Mouse (Mus musculus): ENCODE measurements at regions not wholly inside any gene's neighbourhood (a gene's known extent, or its start where the extent isn't known, plus 50 kb on each side); places are given as distances from the start of the nearest gene placed in this dataset.

GRCm38 (mm10) chr6:11404101-11404500, 503.2 kb downstream of the Ndufa4 start:
- DNase-seq: peak; percentile 44 to 53

DNA sequence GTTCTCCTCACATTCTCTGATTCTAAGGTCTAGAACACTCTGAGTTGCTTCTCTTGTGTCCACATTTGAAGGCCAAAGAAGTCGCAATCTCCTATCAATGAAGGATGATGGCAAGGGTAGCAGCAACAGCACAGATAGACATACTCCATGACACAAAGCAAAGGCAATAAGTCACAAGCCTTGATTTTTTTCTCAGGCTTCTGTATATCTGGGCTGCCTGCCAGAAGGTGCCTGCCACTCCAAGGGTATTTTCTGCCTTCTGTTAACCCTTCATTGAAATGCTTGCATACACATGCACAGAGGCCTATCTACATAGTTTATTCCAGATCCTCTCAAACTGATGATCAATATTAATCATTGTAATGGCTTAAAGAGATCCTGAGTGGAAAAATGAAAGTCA, 548.2 kb downstream of the Ndufa4 start:
- peak in 1 of 2 experiments; percentile 9 for DNase-seq

DNA sequence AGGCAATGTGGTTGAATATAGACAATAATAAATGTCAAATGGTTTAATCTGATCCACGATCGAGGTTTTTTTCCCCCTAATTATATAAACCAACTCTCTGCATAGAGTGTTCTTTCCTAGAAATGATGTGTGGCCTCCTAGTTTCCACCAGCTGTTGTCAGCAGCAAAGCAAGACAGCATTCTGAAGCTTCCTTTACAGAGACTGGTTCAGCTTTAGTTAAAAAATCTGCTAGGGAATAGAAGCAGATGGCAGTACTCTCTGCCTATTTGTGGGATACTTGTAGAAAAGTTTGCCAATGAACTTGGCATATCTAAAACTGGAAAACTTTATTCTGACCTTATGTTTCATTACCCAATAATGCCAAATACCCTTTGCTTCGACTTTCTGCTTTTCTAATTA, 553.7 kb downstream of the Ndufa4 start:
- no peak for DNase-seq

- no peak for DNase-seq
These were observed 573.2 kb downstream of the Ndufa4 start for GRCm38 (mm10) chr6:11334137-11334536.

DNA sequence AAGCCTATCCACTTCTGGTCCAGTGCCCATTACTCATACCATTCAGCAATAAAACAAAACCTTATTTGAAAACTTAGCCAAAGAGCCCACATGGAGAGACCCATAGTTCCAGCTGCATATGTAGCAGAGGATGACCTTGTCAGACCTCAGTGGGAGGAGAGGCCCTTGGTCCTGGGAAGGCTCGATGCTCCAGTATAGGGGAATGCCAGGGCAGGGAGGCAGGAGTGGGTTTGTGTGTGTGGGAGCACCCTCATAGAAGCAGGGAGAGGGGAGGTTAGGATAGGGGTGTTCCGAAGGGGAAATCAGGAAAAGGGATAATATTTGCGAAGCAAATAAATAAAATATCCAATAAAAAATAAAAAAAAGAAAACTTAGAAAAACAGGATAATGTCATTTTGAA, 593.6 kb downstream of the Ndufa4 start:
- no peak for DNase-seq

- no peak for DNase-seq
These were observed 601.2 kb downstream of the Ndufa4 start for GRCm38 (mm10) chr6:11305979-11306534.

DNA sequence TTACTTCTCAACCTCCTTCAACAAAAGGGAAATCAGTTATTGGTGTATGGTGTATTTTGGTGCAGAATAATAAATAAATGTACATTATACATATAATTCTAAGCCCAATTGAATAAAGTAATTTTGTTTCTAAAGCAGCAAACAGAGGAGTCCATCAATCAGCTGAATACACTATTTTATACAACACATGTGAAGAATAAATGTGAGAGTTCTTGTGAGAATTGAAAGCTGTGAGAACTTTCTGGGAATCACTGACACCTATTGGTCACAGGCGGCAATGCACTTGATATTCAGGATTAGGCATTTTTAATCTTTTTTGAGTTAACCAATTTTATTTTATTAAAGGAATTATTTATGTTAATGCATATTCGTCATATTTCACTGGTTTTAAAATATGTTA, 623.3 kb downstream of the Ndufa4 start:
- DNase-seq: peak; percentile 7 to 18

DNA sequence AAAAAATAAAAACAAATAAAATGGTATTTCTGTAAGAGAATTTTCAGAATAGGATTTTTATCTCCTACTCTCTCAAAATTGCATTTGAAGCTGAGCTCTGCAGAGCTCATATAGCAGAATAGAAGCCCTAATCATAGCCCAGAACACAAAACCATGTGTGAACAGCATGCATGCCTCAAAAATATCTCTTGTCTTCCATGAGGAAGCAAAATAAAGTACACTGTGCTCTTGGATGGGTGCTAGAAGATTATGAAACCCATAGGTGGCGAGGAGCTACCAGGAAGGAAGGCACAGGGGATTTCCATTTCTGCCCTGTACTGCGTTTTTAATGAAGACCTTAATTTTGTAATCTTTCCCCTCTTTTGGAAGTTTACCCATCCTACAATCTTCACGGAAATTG, 632.1 kb downstream of the Ndufa4 start:
- no peak for DNase-seq

Data from cerebellum, postnatal 25 days (tissue).